Mouse (Mus musculus): ENCODE data around the gene Abhd17a. TPM values are rescaled to one million over a fixed set of nuclear protein-coding genes. Genes with fewer than 3 reads are reported as not detected.
A peak's percentile ranks its signal among the peaks of the same experiment; 100 is the strongest.

The Abhd17a gene
- polyA plus RNA-seq, 1 experiment from 2014 or later: 109 TPM

DNA sequence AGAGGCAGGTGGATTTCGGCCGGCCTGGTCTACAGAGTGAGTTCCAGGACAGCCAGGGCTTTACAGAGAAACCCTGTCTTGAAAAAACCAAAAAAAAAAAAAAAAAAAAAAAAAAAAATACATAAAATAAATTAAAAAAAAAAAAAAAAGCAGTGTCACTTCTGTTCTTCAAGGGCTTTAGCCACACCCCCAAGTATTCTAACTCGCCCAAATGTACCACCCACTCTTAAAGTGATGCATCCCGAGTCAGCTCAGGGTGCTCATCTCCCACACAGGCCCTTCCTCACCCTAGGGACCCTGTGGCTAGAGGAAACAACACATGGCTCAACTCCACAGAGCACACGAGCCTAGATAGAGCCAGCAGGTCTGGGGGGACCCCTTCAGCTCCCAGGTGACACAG is 7.1 kb downstream of the Abhd17a start:
- no peak for DNase-seq (ENCODE audit: low spot score)
- 88% methylated on average over 5 of the region's 5 CpGs for WGBS
- Histone ChIP-seq H3K4me1 (replicated peaks) (peaks cover 46% of the 10 kb centered on the region), H3K27ac (no peak overlapping the region), H3K9me3 (no peaks in the 10 kb centered on the region), H3K4me3 (no peak overlapping the region), H3K27me3 (ENCODE audit: insufficient read depth, poor library complexity, severe bottlenecking) (no peaks in the 10 kb centered on the region), H3K36me3 (peaks cover 51% of the 10 kb centered on the region)

DNA sequence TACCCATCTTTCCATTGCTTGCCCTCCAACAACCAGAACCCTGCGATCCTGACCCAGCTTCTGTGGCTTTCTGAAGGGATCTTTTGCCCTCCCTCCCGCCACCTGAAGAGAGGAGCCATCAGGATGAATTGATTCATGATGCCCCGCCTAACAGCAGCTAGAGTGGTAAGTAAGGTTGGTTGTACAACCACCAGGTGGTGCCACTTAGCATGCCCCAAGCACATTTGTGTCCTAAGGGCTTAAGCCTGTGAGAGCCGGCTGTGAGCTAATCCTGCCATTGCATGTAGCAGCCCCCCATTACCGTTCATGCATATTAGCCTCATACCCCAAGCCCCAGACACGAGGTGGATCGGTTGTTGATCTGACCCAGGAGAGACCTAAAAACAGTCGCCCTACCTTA is 11.2 kb downstream of the Abhd17a start:
- WGBS: 7% methylated on average over 8 of the region's 8 CpGs
- H3K9me3 ChIP-seq: no peaks in the 10 kb centered on the region
- H3K4me1 ChIP-seq (replicated peaks): peaks cover 53% of the 10 kb centered on the region
- peaks cover 18% of the 10 kb centered on the region for H3K36me3 ChIP-seq
- peak; percentile 47 for DNase-seq (ENCODE audit: low spot score)
- H3K4me3 ChIP-seq: peak overlapping the region; percentile 79
- 0 out of 2 replicates have a peak, but pooled peaks cover 3% of the 10 kb centered on the region for H3K27me3 ChIP-seq (ENCODE audit: insufficient read depth, poor library complexity, severe bottlenecking)
- peak overlapping the region; percentile 90 for H3K27ac ChIP-seq

DNA sequence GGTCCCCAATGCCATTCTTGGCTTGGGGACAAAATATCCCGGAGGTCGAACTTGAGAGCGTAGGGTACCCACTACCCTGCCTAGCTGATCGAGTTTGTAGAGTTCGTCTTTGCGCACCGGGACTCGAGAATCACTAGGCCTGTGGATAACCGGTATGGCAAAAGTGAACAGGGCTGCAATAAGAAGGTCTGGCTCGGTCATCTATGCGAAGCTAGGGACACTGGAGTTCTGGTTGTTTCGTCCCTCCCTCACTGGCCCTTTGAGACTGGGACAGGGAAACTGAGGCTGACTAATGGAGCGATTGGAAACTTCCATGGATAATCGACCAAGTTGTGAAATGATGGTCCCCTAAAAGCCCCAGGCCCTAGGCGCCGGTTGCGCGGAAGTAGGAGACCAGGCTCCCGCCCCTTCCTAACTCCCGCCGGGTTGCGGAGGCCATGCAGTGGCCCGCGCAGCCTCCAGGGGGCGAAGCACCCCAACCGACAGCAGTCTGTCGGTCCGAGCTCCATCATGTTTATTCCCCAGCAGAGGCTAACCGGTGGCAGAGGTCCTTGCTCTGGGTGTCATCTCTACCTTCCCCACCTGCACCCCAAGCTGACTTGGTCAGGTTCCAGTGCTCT is 11.9 kb downstream of the Abhd17a start:
- Histone ChIP-seq H3K36me3 (peaks cover 11% of the 10 kb centered on the region), H3K27ac (peak overlapping the region; percentile 90), H3K4me3 (peak overlapping the region; percentile 79), H3K4me1 (replicated peaks) (peaks cover 59% of the 10 kb centered on the region), H3K9me3 (no peaks in the 10 kb centered on the region), H3K27me3 (ENCODE audit: insufficient read depth, poor library complexity, severe bottlenecking) (0 out of 2 replicates have a peak, but pooled peaks cover 3% of the 10 kb centered on the region)
- WGBS: under 1% methylated on average over 29 of the region's 29 CpGs
- DNase-seq (ENCODE audit: low spot score): peak; percentile 86

DNA sequence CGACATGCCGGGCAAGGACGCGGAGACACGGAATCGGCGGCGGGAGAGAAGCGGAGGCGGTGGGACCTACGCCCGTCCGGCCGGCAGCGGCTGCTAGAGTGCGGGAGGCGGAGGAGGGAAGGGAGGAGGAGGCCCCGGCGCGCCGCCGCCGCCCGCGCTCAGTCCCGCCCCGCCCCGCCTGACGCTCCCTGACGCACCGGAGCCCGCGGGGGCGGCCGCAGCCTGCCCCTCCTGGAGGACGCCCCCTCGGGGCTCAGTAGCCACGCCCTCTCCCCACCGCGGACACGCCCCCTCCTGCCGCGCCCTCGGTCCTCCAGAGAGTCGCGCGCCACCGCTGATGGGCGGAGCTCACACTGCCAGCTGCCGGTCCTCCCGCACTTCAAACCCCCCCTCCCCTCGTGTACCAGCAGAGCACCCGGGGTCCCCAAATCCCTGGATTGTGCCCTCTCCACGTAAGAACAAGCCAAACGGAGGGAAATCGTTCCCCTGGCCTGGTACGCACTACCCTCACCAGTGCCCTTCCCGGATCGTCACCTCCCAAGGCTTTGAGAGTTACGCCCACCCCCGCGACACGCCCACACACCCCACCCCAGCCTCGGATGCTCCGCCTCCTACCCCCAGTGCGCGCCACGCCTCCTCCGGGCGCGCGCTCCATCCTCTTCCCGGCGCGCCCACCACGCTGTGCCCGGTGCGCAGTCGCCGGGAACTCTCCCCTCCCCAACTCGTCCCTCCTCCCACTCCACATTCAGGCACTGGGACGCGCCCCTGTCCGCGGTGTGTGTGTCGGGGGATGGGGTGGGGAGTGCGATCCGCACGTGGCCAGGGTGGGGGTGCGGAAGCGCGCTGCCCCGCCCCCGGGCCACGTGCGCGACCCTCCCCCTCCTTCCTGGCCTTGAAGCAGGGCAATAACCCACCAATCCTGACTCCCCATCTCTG is 12.7 kb downstream of the Abhd17a start, which contains the start of gene Klf16:
TSS of gene Klf16 (minus strand) at position 127 of the 936 bp plus-strand sequence.
- Histone ChIP-seq H3K4me3 (peak within 1 kb of the TSS; percentile 79), H3K36me3 (peaks cover 7% of the 10 kb centered on the region), H3K4me1 (replicated peaks) (peaks cover 66% of the 10 kb centered on the region), H3K9me3 (no peaks in the 10 kb centered on the region), H3K27ac (peak within 1 kb of the TSS; percentile 90), H3K27me3 (ENCODE audit: insufficient read depth, poor library complexity, severe bottlenecking) (0 out of 2 replicates have a peak, but pooled peaks cover 3% of the 10 kb centered on the region)
- peak; percentile 96 for DNase-seq (ENCODE audit: low spot score)
- under 1% methylated on average over 83 of the region's 97 CpGs for WGBS

DNA sequence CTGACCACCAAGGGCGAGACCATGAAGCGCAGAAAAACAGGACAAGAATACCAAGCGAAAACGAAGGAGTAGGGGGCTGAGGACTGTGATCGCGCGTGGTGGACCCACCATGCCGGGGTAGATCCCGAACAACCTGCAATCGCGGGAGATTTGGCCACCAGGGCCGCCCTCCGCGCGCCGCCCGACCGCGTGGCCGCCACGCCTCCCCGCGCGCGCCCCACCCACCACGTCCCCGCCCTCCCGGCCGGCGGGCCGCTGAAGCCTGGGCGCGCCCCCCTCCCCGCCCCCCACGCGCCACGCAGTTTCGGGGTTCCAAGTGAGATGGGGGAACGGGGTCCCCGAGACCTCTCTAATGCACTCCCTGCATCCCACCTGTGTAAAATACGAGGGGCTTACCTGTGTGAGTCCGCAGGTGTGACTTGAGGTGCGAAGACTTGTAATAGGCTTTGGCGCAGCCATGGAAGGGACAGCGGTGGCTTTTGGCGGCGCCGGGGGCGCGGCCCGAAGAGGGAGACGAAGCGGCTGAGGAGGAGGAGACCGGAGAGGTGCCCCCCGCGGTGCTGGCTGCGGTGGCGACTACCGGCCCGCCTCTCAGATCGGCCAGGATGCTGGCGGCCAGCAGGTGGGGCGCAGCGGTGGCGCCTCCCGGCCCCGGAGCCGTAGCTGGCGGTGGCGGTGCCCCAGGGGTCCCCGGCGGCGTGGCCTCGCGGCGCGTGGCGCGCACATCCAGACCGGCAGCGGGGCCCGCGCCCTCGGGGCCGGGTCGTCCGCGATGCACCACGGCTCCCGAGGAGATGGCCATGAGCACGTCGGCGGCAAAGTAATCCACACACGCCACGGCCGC is 13.6 kb downstream of the Abhd17a start:
- Histone ChIP-seq H3K9me3 (no peaks in the 10 kb centered on the region), H3K36me3 (no peaks in the 10 kb centered on the region), H3K4me1 (replicated peaks) (peaks cover 75% of the 10 kb centered on the region), H3K27me3 (ENCODE audit: insufficient read depth, poor library complexity, severe bottlenecking) (0 out of 2 replicates have a peak, but pooled peaks cover 3% of the 10 kb centered on the region), H3K27ac (peak overlapping the region; percentile 90), H3K4me3 (peak overlapping the region; percentile 79)
- WGBS: under 1% methylated on average over 96 of the region's 96 CpGs
- peak; percentile 51 for DNase-seq (ENCODE audit: low spot score)

DNA sequence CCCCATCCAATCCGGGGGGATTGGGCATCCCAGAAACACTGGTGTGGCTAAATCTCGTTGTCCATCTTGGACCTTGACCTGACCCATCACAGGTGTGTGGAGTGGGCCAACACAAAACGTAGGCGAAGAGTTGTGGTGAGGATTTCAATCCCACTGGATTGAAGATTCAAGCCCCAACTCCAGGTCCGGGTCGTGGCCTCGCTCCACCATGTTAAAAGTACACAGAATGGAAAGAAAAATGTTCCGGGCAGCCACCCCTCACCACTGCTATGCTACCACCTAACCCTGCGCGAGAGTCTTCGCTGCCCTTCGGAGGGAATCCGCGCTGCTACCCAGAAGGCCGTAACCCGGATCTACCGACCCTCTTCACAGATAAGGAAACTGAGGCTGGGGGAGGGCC is 14.2 kb downstream of the Abhd17a start:
- DNase-seq (ENCODE audit: low spot score): no peak
- no peaks in the 10 kb centered on the region for H3K36me3 ChIP-seq
- peak overlapping the region; percentile 79 for H3K4me3 ChIP-seq
- H3K4me1 ChIP-seq (replicated peaks): peaks cover 81% of the 10 kb centered on the region
- 0 out of 2 replicates have a peak, but pooled peaks cover 3% of the 10 kb centered on the region for H3K27me3 ChIP-seq (ENCODE audit: insufficient read depth, poor library complexity, severe bottlenecking)
- peak overlapping the region; percentile 90 for H3K27ac ChIP-seq
- H3K9me3 ChIP-seq: no peaks in the 10 kb centered on the region
- 18% methylated on average over 17 of the region's 17 CpGs for WGBS

DNA sequence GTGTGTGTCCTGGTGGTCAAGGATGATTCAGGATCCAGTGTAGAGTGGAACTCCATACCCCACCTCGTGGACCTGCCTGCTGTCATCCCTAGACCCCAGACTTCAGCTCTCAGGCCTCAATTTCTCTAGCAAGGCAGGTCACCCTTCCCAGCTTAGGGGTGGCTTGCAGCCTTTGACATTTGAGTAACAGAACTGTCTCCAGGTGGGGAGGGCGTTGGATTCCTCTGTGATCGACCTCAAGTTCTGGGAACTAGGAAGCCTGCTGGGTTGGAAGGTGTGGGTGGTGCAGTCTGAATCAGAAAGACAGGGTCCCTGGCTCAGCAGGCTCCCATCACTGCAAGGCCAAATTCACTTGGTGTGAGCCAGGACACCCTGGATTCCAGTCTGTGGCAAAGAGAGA is 15.2 kb downstream of the Abhd17a start:
- H3K27me3 ChIP-seq (ENCODE audit: insufficient read depth, poor library complexity, severe bottlenecking): 0 out of 2 replicates have a peak, but pooled peaks cover 3% of the 10 kb centered on the region
- 82% methylated on average over 3 of the region's 3 CpGs for WGBS
- H3K4me1 ChIP-seq (replicated peaks): peaks cover 92% of the 10 kb centered on the region
- DNase-seq (ENCODE audit: low spot score): no peak
- peak overlapping the region; percentile 79; the same call in 1 of the 2 replicates for H3K4me3 ChIP-seq
- no peaks in the 10 kb centered on the region for H3K9me3 ChIP-seq
- no peak overlapping the region for H3K27ac ChIP-seq
- no peaks in the 10 kb centered on the region for H3K36me3 ChIP-seq

DNA sequence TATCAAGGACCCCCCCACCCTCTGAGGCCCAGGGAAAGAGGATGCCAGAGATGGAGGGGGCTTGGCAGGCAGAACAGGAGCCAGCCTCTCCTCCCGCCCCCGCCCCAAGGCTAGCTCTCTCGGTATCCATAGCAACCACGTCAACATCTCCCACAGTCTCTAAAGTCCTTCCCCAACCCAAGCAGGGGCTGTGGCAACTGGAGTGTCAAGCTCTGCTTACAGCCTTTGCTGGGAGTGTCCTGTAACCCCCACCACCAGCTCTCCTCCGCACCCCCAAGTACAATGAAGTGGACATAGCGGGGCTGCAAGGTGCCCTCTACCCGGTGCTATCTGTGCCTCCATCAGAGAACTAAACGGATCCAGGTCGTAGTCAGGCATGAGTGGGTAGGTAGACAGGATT is 16.2 kb downstream of the Abhd17a start:
- H3K9me3 ChIP-seq: no peaks in the 10 kb centered on the region
- H3K4me1 ChIP-seq (replicated peaks): peaks cover 98% of the 10 kb centered on the region
- peak overlapping the region; percentile 46; the same call in 1 of the 2 replicates for H3K27ac ChIP-seq
- WGBS: 59% methylated on average over 9 of the region's 9 CpGs
- H3K36me3 ChIP-seq: peaks cover under 1% of the 10 kb centered on the region; the same call in 1 of the 2 replicates
- H3K4me3 ChIP-seq: peak overlapping the region; percentile 20; the same call in 1 of the 2 replicates
- DNase-seq (ENCODE audit: low spot score): no peak
- H3K27me3 ChIP-seq (ENCODE audit: insufficient read depth, poor library complexity, severe bottlenecking): 0 out of 2 replicates have a peak, but pooled peaks cover 3% of the 10 kb centered on the region

DNA sequence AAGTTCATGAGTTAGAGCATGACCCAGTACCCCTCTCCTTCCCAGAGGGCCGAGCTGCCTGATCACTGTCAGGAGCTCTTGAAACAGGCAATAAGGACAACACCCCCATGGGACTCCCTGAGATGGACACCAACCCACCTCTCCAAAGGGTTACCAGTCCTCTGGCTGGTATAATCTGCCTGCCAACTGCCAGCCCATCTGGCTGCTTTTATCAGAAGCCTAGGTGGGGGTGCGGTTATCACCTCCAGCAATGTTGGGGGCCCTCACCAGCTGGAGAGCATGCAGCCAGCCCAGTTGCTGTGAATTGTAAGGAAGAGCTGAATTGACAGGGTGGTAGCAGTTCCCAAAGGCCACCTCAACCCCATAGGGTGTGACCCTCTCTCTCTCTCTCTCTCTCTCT is 17.7 kb downstream of the Abhd17a start:
- WGBS: 91% methylated on average over 2 of the region's 2 CpGs
- H3K27me3 ChIP-seq (ENCODE audit: insufficient read depth, poor library complexity, severe bottlenecking): 0 out of 2 replicates have a peak, but pooled peaks cover 3% of the 10 kb centered on the region
- no peak for DNase-seq (ENCODE audit: low spot score)
- H3K36me3 ChIP-seq: peaks cover 12% of the 10 kb centered on the region
- no peak overlapping the region for H3K27ac ChIP-seq
- H3K4me3 ChIP-seq: no peak overlapping the region
- no peaks in the 10 kb centered on the region for H3K9me3 ChIP-seq
- H3K4me1 ChIP-seq (replicated peaks): peaks cover 91% of the 10 kb centered on the region

DNA sequence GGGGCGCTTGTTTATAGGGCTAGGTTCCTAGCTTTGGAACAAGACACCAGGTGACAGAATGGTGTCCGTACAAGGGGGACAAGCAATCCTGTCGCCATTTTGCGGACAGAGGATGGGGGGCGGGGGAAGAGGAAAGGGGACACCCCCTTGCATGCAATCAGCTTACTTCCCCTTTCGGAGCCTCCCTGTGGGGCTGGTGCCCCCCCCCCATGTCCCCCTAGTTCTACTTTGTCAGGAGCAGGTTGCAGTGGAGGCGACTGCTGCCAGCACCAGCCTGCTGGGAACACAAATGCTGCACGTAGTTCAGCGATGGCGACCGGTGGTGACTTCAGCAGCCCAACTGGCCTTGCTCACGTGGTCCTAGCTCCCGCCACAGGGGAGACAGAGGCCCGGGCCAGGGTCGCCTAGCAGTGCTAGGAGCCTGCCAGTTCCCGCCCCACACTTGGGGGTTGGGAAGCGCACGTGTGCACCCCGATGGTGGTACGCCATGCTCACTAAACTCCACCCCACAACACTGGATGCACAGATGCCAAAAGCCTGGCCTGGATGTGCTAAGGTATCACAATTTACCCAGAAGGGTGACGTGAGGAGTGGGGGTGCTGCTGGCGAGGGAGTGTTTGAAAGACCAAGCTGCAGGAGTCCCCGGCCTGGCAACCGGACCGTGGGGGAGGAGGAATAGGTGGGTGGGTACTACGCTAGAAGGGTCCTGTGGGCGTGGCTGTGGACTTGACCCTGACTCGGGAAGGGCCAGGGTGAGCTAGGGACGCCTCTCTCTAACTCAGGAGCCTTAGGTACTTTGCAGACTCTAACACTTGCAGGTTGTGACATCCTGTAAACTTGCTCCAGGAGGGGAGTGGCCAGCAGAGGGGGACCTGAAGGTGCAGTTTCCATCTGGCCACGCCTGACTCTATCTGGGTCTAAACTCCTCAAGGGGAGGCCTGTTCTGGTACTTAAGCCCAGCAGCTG is 19.0 kb downstream of the Abhd17a start:
- Histone ChIP-seq H3K9me3 (no peaks in the 10 kb centered on the region), H3K27ac (peak overlapping the region; percentile 88)
- WGBS: 18% methylated on average over 30 of the region's 30 CpGs

DNA sequence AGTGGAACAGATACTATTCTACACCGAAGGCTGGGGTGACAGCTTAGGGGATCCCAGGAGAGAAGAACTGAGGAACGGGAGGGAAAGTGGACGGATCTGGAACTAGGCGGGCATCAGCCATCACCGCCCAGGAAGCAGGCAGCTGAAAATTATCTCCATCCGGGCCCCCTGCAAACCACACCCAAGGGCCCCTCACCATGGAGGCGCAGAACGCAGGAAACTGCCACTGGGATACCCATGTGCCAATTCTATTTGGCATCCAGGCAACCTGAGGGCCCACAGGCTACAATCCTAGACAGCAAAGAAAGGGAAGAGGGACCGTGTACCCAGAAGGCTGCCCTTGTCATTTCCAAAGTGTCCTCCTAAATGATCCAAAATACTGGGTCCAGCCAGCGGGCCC is 19.7 kb downstream of the Abhd17a start:
- Histone ChIP-seq H3K4me3 (peak overlapping the region; percentile 41), H3K36me3 (peaks cover 12% of the 10 kb centered on the region), H3K27me3 (ENCODE audit: insufficient read depth, poor library complexity, severe bottlenecking) (0 out of 2 replicates have a peak, but pooled peaks cover 2% of the 10 kb centered on the region), H3K4me1 (replicated peaks) (peaks cover 88% of the 10 kb centered on the region), H3K27ac (peak overlapping the region; percentile 88), H3K9me3 (no peaks in the 10 kb centered on the region)
- DNase-seq (ENCODE audit: low spot score): no peak
- WGBS: 91% methylated on average over 10 of the region's 10 CpGs

More for the DNA sequence above, 19.0 kb downstream of the Abhd17a start:
- peak; percentile 49 for DNase-seq (ENCODE audit: low spot score)
- peak overlapping the region; percentile 41 for H3K4me3 ChIP-seq
- 0 out of 2 replicates have a peak, but pooled peaks cover 3% of the 10 kb centered on the region for H3K27me3 ChIP-seq (ENCODE audit: insufficient read depth, poor library complexity, severe bottlenecking)
- H3K36me3 ChIP-seq: peaks cover 12% of the 10 kb centered on the region
- peaks cover 91% of the 10 kb centered on the region for H3K4me1 ChIP-seq (replicated peaks)
